Comparison of ENCODE assay signal across 34 mouse cellular contexts in genomic region chr10:95133057-95133456, GRCm38 (mm10).
"Had no signal": no experiment of that assay in that cellular context is flagged by ENCODE, and none has a peak within 500 bp of the region (broad histone marks: within the 10 kb centered on the region; RNA-seq: fewer than 3 reads in every experiment).

No protein-coding gene starts in this region.

- H3K27ac ChIP-seq: heart, embryonic 10.5 days; heart, embryonic 13.5 days; heart, embryonic 15.5 days; hindbrain, embryonic 10.5 days; hindbrain, embryonic 12.5 days; hindbrain, embryonic 13.5 days; hindbrain, embryonic 14.5 days; hindbrain, embryonic 15.5 days; hindbrain, postnatal 0 days; intestine, embryonic 15.5 days; kidney, embryonic 15.5 days; kidney, postnatal 0 days; layer of hippocampus, adult 2 months; left cerebral cortex, adult 2 months had no signal

- H3K9ac ChIP-seq: heart, embryonic 12.5 days; heart, embryonic 13.5 days; heart, embryonic 15.5 days; hindbrain, embryonic 12.5 days; hindbrain, embryonic 13.5 days; hindbrain, embryonic 14.5 days; hindbrain, embryonic 15.5 days; intestine, embryonic 15.5 days; kidney, embryonic 15.5 days had no signal

- H3K4me3 ChIP-seq: heart, embryonic 10.5 days; heart, embryonic 12.5 days; heart, embryonic 13.5 days; heart, embryonic 15.5 days; hindbrain, embryonic 10.5 days; hindbrain, embryonic 12.5 days; hindbrain, embryonic 13.5 days; hindbrain, embryonic 15.5 days; intestine, embryonic 15.5 days; kidney, embryonic 15.5 days; layer of hippocampus, adult 2 months; left cerebral cortex, adult 2 months had no signal

- H3K9me3 ChIP-seq: heart, embryonic 10.5 days; heart, embryonic 12.5 days; heart, embryonic 13.5 days; heart, embryonic 15.5 days; hindbrain, embryonic 10.5 days; hindbrain, embryonic 12.5 days; hindbrain, embryonic 13.5 days; hindbrain, embryonic 15.5 days; intestine, embryonic 15.5 days; kidney, embryonic 15.5 days had no signal

- H3K4me1 ChIP-seq: heart, embryonic 12.5 days; hindbrain, embryonic 10.5 days; hindbrain, embryonic 12.5 days; hindbrain, embryonic 13.5 days; hindbrain, embryonic 15.5 days; intestine, embryonic 15.5 days; kidney, embryonic 15.5 days had no signal

- H3K4me2 ChIP-seq: heart, embryonic 12.5 days; heart, embryonic 13.5 days; heart, embryonic 15.5 days; hindbrain, embryonic 12.5 days; hindbrain, embryonic 13.5 days; hindbrain, embryonic 14.5 days; hindbrain, embryonic 15.5 days; intestine, embryonic 15.5 days; kidney, embryonic 15.5 days had no signal

- H3K36me3 ChIP-seq: heart, embryonic 10.5 days; heart, embryonic 12.5 days; heart, embryonic 13.5 days; heart, embryonic 15.5 days; hindbrain, embryonic 10.5 days; hindbrain, embryonic 12.5 days; hindbrain, embryonic 13.5 days; hindbrain, embryonic 15.5 days; intestine, embryonic 15.5 days; kidney, embryonic 15.5 days had no signal

- H3K27me3 ChIP-seq: heart, embryonic 12.5 days; heart, embryonic 13.5 days; heart, embryonic 15.5 days; hindbrain, embryonic 12.5 days; hindbrain, embryonic 13.5 days; hindbrain, embryonic 15.5 days; intestine, embryonic 15.5 days; kidney, embryonic 15.5 days had no signal

- ATAC-seq: hindbrain, embryonic 16.5 days; hindbrain, postnatal 0 days; inflammation-experienced regulatory T-cells, adult 6 months; intestine, embryonic 15.5 days; intestine, embryonic 16.5 days; intestine, postnatal 0 days had no signal

- DNase-seq: heart, postnatal 10 days; heart, postnatal 14 days; heart, postnatal 36 days; heart, postnatal 4 days; kidney, adult 11 months; kidney, adult 18-20 months; kidney, adult 2 months; kidney, adult 9 months; kidney, postnatal 10 days; kidney, postnatal 14 days; kidney, postnatal 25 days; kidney, postnatal 36 days; kidney, postnatal 4 days; layer of hippocampus, adult 9-11 months; layer of hippocampus, postnatal 36 days had no signal
